Mouse (Mus musculus) embryo, embryonic 10 days (tissue): ENCODE measurements at regions not wholly inside any gene's neighbourhood (a gene's known extent, or its start where the extent isn't known, plus 50 kb on each side); places are given as distances from the start of the nearest gene placed in this dataset.
A peak's percentile ranks its signal among the peaks of the same experiment; 100 is the strongest.

Source experiments
- DNase-seq: peaks from one replicate; pipeline ENCODE4 v3.0.0-alpha.2; 2015; ENCODE audit warnings: low spot score

DNA sequence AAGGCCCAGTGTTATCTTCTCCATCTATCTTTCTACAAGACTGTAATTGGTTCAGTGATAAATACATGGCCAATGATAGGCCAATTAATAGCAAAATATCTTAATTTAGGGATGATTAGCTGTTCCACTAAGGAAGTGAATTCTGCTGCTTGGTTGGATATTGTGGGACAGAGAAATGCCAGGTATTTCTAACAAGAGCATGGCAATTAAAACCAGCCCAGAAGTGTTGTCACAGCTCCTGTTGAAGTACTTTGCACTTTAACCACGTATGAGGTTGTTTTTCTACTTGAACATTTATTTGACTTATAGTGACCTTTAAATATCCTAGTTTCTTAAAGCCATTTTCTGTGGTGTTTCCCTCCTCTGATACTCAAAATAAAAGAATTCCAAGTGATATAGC lies 65.7 kb upstream of the Acsl4 start:
- DNase-seq = no peak

GRCm38 (mm10) chrX:142464174-142464573 lies 73.8 kb upstream of the Acsl4 start:
- no peak for DNase-seq

DNA sequence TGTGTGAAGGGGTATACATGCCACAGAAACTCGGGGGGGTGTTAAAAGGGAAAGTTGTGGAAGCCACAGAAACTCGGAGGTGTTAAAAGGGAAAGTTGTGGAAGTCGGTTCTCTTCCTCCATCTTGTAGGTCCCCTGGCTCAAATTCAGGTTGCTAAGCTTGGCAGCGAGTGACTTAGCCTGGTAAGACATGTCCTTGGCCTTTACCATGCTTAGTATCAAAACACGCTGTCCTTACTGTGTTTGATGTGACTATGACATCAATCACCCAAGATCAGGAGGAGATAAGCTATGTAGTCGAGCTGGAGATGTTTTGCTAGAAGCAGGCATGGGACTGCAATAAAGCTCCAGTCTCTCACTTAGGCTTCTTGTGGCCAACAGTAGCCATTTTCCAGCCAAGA lies 74.4 kb upstream of the Acsl4 start:
- no peak for DNase-seq

DNA sequence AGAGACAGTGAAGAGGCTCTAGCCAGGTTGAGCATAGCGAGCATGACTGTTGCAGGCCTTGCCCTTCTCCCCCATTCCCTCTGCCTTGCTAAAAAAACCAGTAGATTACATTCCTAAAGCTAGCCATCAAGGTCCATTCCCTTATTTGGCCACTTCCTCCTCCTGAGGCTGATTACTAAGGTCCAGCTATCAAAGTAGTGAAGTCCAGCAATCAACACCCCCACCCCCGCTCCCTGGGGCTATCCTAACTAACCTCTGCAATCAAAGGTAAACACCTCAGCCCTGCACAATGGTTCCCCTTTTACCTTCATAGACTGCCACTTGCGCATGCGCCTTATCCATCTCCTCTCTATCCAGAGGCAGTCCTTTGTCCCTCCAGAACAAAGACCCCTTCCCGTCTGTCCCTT lies 77.5 kb upstream of the Acsl4 start:
- DNase-seq = peak; percentile 57

DNA sequence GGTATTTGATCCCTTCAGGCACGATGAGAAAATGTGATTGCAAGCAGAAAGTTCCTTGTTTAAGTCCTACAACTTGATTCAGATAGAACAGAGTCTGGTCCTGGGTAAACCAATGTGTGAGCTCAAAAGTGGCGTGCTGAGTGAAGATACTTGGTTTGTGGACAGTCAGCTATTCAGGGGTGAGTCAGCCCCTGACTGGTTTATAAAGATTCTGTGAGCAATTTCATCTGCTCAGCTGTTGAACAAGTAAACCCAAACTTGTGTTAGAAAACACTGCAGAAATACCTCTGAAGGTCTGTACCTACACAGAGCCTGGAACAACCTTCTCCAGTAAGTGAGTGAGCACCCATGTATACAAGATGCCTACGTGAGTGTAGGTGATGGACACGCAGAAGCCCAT lies 78.1 kb upstream of the Acsl4 start:
- no peak for DNase-seq

DNA sequence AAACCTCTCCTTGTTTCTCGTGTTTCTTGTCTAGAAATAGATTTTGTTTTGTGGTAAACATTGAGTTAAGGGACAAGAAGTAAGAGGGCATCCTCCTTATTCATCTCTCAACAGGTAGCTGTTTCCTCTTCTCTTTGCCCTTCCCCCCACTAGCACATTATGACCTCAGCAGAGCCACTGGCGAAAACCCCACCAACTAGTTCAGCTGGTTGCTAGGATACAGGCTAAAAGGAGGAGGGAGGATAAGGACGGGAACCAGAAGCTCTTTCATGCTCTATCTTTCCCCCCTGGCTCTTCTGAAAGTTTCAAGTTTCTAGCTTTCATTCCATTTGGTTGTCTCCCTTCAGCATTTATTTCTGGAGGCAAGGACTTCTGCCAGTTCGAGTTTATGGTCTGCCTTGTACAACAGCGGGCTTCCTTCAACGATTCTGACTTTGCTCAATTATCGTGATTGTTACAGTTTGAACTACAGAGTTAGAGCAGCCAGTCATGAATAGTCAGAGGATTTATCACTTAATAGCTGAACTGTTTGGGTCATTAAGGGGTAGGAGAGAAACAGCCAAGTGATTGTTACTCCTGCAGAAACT lies 78.8 kb upstream of the Acsl4 start:
- peak; percentile 76 for DNase-seq

DNA sequence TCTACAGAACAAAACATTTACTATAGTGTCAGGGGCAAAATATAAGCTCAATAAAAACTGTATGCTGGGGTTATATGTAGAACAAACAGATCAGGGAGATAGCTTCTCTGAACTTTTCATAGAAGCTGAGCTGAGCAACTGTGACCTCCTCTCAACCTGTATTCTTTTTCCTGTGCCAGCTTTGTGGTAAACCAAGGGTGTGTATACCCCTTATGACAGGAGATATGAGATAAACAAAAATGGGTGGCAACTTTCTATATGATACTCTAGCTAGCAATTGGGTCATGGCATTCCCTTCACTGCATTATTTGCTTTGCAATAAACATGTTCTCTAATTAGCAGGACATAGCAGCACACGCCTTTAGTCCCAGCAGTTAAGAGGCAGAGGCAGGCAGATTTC lies 79.7 kb upstream of the Acsl4 start:
- DNase-seq = no peak

- DNase-seq = no peak
These were observed 91.0 kb upstream of the Acsl4 start for GRCm38 (mm10) chrX:142481203-142481815.

DNA sequence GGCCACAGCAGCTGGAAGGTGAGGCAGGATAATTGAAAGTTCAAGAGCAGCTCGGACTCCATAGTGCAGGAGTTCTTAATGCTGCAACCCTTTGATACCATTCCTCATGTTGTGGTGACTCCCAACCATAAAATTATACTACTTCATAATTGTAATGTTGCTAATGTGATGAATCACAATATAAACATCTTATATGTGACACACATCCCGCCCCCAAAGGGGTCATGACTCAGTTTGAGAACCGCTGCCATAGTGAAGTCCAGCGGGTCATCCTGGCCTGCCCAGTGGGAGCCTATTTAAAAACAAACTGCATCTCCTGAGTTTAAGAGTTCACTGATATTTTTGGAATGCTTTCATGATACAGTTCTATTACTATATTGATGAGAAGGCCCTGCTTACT lies 97.7 kb upstream of the Acsl4 start:
- DNase-seq = no peak

- no peak for DNase-seq
These were observed 99.9 kb upstream of the Acsl4 start for GRCm38 (mm10) chrX:142490093-142490717.

GRCm38 (mm10) chrX:142501094-142501493 lies 110.8 kb upstream of the Acsl4 start:
- DNase-seq = no peak

DNA sequence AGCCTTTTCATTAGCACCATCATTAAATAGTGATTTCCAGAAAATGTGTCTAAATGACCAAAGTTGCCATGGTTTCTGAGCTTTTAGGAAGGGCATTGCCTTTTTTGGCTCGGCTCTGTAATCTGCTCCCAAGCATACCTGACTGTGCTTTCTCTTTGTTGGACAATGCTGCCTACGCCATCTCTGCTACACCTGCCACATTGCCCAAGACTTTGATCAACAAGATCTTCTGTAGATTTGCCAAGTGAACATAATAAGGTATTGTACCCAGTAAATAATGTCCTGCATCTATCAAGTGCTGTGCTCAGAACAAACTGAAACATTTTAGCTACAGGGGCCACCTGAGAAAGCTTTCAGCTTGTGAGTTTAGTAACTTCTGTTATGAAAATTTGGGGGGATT lies 114.6 kb upstream of the Acsl4 start:
- DNase-seq = no peak

DNA sequence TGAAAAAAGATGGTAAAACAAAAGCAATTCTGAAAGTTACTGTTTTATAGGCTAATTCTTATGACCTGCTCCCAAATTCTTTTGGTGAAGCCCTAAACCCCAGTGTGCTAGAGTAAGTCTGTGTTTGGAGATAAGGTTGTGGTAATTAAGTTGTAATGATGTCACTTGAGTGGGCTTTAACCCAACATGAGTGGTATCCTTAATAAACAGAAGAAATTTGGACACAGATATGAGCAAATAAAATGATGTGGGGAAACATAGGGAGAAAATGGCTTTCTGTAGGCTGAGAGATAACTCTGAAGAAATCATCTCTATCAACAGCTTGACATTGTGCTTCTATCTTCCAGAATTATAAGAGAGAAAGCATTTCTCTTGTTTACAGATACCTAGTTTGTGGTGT lies 117.1 kb upstream of the Acsl4 start:
- no peak for DNase-seq

GRCm38 (mm10) chrX:142516406-142517131 lies 126.2 kb upstream of the Acsl4 start:
- no peak for DNase-seq

GRCm38 (mm10) chrX:142517205-142517604 lies 126.9 kb upstream of the Acsl4 start:
- DNase-seq = no peak

- no peak for DNase-seq
These were observed 130.7 kb upstream of the Acsl4 start for GRCm38 (mm10) chrX:142521063-142521462.

DNA sequence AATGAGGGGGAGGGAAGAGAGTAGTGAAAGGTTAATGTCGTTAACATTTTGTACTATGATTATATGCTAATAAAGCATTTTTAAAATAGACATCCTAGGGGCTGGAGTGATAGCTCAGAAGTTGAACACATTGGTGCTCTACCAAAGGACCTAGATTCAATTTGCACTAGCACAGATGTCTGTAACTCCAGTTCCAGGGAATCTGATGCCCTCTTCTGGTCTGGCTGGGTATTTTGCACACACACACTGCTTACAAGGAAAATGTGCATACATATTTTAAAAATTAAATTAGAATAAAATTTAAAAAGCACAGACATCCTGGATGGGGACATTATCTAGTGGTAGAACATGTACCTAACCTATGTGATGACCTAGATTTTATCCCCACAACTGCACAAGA lies 136.6 kb upstream of the Acsl4 start:
- peak; percentile 17 for DNase-seq

DNA sequence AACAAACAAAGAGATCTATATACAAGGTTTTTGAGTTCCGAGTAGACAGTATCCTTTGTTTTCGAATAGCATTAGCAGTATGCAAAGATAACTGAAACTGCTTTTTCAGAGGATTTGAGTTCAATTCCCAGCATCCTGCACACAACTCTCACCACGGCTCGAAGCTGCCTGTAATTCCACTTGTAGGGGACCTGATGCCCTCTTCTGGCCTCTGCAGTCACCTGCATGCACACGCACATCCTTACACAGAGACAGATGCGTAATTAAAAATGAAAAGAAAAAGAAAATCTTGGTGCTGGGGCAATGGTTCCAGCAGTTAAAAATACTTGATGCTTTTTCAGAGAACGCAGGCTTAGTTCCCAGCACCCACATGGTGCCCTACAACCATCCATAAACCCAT lies 139.6 kb upstream of the Acsl4 start:
- peak; percentile 22 for DNase-seq

DNA sequence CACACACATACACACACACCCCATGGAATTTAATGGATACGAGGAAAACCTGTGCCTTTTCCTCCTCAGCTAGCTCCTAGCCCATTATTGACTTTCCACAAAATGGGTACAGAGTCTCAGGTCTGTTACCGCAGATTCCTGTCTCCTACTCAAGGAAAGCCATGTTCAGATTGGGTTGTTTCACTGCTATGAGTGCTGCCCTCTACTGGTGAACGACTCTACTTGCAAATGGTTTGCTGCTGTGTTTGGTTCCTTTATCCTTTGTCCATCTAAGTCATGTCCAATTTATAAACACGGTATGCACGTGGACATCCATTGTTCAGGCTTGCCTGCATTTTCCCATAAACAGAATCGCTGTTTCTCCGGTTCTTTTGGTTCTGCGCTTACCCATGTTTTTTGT lies 144.4 kb upstream of the Acsl4 start:
- peak; percentile 77 for DNase-seq

DNA sequence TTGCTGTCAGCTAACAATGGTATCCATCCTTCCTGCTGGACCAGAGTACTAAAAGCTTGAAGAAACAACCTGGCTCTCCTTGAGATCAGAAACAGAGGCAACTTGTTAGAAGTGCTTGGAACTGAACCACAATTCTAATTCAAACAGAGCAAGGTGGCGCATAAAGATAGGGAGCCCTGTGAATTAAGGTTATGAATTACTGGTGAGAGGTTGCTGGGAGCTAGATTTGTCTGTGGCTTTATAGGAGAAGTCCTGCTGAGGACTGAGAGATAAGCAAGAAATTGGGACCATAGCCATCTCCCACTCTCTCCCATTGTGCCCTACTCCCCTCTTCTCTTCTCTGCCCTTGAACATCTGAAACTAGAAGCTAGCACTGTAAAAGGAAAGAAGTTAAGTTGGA lies 145.2 kb upstream of the Acsl4 start:
- no peak for DNase-seq

- no peak for DNase-seq
These were observed 145.3 kb upstream of the Tmem164 start for GRCm38 (mm10) chrX:142535954-142536353.

DNA sequence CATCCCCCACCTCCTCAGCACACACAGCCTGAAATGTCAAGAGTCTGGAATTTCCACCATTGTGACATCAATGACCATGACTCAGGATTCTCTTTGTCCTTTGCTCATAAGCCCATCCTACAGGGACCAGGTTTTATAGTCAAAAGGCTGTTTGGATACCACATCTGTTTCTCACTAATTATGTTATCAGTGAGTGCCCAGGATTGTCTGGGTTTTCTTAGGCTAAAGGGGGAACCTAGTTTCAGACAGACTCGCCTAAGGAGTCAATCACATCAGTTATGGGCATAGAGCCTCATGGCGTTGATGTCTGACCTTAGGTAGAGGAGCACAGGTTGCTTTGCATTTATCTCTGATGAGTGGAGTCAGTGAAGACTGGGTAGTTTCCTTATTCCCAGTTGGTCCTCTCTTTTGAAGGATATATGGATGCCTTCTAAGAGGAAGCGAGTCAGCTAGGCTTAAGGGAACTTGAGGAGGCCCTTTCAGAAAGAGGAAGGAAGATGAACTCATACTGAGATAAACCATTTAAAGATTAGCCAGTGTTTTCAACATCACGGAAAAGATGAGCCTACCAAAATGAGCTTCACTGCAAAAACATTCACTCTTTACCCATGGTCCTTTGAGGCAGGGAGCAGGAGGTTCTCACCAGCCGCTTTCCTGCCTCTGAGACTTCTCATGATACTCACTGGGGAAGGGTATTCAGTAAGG lies 143.8 kb upstream of the Tmem164 start:
- DNase-seq = no peak

DNA sequence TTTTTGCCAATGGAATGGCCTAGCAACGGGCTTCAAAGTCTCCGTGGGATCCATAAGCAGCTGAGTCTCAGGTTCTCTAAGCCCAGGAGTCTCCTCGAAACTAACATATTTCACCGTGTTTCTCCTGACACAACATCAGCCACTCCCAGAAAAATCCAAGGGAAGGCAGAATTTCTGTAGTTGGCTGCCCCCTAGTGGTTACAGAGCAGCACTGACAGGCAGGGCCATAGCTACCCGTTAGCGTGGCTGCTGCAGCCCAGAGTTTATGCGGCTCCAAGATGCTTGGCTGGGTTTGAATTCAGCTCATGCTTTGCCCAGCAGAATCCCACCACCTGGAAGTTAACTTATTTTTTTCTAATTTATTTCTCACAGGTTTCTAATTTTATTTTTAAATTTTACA lies 140.9 kb upstream of the Tmem164 start:
- DNase-seq = peak; percentile 84
